Mouse (Mus musculus): ENCODE data around the gene Nell1. TPM values are rescaled to one million over a fixed set of nuclear protein-coding genes. Genes with fewer than 3 reads are reported as not detected.
A peak's percentile ranks its signal among the peaks of the same experiment; 100 is the strongest.
"Not testable (repeated sequence)": the region's sequence is repeated elsewhere in the genome, so short reads cannot be mapped to it uniquely, and the experiment has no call there.

Gene Nell1
- under 1 TPM in 1 of 2 experiments, not detected in 1; 0.10 TPM for total RNA-seq (2021)

DNA sequence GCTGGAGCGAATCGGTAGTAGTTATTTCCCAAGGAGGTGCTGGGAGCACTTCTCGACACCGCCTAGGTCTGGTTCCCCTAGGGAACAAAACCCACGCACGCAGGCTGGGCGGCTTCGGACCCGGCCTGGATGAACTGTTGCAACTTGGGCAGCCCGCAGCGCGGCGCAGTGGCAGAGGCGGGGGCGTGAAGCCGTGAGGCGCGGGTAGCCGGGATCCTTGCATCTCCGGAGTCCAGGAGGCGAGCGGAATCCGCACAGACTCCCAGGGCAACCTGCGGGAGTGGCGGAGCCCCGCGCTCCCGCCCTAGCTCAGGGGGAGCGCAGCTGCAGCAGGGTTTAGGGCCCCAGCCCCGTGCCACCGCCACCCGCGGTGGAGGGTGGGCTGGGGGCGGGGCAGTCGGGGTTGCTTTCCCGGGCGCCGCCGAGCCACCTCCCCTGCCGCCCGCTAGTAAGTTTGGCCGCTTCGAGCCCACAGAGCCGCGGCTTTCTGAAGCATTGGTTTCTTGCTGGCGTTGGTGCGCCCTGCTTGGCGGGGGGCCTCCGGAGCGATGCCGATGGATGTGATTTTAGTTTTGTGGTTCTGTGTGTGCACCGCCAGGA, at the start of gene Nell1:
Gene Nell1 (plus strand): TSS at position 24 of the 600 bp plus-strand sequence.
- no peak for DNase-seq
- intact Hi-C loops (cut with DNase I), result no loop called here

DNA sequence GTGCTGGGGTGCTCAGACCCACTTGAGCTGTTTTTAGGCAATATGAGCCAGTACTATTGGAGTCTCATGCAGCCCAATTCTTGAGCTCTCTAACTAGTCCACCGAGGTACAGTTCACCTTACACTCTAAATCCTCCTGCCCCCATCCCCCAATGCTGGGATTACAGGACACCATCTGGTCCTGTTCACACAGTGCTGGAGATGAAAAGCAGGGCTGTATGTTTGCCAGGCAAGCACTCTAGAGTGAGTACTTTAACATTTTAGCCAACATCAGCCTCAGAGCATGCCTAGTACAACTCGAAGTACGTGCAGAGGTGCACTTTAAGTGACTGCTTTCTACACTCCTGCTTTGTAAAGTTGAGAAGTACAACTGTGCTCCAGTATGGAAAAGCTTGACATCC, 46.1 kb upstream of the Nell1 start:
- DNase-seq, result no peak
- intact Hi-C loops (cut with DNase I), result no loop called here

DNA sequence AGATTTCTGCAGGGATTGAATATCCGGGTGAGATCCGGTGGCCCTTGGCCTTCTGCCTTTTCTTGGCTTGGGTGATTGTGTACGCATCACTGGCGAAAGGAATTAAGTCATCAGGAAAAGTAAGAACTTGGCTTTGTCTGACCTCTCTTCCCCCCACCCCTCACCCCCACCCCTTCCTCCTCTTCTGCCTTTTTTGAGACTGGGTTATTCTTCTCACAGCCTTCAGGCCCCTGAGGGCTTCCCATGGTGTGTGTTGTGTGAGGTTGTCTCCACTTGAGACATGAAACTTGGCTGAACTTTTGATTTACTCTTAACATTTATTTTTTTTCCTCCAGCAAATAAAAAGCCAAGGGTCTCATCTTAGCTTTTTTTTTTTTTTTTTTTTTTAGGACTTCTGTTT, 44.7 kb upstream of the Nell1 start:
- DNase-seq, result no peak
- intact Hi-C loops (cut with DNase I), result no loop called here

DNA sequence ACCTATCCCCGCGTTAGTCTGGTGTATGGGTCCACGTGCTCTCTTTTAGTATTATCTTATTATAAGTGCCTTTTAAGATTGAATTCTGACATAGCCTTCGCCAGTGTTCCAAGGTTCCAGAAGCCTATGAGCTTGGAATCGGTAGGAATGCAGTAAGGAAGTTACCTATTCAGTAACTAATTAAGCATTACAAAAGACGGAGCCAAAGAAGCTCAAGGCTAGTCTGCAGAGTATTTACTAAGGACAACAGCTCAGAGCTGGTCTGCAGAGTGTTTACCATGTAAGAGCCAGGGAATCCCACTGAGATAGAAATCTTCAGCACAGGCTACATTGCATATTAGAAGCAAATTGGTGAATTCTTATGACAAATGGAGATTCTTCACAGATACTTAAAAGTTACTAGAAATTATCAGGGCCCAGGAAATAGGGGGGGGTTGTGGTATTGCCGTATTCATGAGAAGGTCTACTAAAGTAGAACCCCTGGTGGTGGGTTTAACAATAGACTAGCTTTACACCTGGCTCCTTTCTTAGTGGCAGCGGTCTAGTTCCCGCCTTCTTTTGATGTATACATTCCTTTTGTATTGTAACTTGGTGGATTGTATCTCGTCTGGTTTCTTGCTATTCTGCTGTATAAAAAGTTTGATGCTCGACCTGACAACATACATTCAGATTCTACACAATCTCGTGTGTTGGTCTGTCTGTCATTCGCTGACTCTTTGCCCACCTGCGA, 41.1 kb upstream of the Nell1 start:
- intact Hi-C loops (cut with DNase I); DNase-seq: not testable (repeated sequence)

DNA sequence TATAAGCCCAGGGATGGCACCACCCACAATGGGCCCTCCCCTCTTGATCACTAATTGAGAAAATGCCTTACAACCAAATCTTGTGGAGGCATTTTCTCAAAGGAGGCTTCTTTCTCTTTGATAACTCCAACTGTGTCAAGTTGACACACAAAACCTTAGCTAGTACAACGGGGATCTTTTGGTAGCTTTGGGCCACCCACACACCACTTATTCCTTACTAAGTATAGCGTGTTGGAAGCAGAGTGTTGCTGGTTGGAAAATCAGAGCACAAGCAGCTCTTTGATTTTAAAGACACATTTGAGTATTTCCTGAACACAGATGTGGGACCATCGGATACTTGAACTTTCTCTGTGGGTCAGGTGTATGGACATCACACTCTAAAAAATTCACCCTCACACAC, 37.8 kb upstream of the Nell1 start:
- intact Hi-C loops (cut with DNase I), result no loop called here
- no peak for DNase-seq

DNA sequence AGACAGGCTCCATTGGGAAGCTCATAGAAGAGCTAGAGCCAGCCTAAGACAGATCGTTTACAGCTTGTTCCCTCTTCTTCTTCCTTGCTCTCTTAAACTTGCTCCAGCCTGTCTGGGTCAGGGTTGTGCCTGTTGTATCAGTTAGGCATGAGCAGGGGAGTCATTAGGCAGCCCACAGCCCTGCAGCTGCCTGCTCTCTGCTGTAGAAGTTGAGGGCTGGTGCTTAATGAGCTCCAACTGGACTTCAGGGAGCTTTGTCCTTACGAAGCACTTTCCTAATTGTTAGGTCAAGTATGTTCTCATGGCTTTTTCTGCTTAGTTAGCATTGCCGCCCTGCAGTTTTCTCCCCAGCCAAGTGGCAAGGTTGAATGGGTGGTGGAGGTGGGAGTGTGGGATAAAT, 32.6 kb upstream of the Nell1 start:
- DNase-seq, result no peak

DNA sequence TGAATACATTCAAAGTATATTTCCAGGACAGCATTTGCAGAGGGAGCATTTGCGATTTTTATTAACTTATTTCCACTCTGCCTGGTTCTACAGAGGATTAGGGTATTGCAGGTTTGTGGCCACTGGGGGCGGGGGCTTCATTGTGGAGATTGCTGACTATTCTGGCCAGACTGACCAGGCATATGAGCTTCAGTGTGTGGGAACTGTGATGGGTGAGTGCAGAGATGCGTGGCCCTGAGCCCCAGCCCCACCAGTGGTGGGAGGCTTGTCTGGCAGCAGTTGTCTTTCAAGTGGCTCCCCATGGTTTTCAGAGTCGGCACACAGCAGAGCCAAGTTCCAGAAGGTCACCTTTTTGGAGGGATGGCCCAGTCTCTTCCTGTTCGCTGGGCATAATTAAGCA, 32.2 kb upstream of the Nell1 start:
- DNase-seq, result no peak
- intact Hi-C loops (cut with DNase I), result no loop called here

More for the DNA sequence above, 32.6 kb upstream of the Nell1 start:
- intact Hi-C loops (cut with DNase I), result no loop called here

DNA sequence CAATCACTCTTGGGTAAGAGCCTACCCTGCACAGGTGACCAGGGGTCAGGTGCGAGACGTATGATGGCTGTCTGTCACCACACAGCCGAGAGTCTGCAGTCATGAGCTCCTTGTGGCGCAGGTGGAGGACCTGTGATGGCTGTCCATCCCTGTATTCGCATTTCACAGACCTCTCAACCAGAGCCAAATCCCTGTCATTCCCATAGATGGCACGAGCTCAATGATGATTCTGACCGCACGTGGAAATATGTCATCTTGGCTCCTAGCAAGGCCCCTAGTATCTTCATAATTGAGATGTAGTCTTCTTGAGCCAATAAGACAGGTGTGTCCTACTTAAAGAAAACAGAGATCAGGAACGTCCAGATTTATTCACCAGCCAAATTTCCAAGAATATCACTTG, 28.0 kb upstream of the Nell1 start:
- intact Hi-C loops (cut with DNase I), result no loop called here
- no peak for DNase-seq

DNA sequence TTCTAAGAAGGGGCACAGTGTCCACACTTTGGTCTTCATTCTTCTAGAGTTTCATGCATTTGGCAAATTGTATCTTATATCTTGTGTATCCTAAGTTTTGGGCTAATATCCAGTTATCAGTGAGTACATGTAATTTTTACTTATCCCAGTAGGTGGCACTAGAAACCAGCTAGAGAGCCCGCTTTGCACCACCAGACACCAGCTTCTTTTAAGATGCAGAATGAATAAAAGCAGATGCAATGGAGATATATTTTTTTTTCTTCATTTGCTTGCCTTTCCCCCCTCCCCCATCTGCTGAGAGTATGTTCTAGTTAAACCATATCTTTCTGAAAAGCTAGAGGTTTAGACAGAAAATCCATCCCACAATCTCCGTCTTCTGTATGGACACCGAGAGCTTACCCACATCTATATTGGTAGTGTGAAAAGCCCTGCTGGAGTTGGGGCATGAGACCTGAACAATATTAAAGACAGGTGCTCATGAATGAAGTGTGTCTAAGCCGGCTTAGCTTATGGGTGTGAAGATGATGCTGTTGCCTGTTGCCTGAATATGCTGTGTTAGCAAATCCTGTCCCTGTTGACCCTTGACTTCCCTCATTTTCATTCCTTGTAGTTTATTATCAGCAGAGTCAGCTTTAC, 21.0 kb upstream of the Nell1 start:
- peak; percentile 25 to 45 for DNase-seq
- intact Hi-C loops (cut with DNase I), result loop anchor here (1.0 to 2.0 kb wide), 2 partner anchors 531 to 1482 kb away; no protein-coding TSS in a partner anchor

DNA sequence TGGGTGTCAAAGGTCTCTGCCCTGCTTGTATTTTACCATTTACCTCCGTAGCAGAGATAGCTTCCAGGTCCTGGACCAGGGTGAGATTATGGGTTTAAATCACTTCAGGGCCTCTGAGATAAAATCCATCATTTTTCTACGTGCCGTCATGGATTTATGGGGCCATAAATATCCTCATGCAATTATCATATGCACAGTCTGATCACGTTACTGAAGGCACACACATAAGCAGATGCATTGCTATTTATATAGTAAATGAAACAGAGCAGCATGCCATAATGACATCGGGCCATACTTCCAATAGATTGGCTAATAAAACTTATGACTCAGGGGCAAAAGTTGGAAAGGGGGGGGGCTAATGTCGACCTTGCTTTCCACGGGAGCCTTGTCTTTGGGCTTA, 19.8 kb upstream of the Nell1 start:
- intact Hi-C loops (cut with DNase I), result no loop called here
- DNase-seq, result no peak

DNA sequence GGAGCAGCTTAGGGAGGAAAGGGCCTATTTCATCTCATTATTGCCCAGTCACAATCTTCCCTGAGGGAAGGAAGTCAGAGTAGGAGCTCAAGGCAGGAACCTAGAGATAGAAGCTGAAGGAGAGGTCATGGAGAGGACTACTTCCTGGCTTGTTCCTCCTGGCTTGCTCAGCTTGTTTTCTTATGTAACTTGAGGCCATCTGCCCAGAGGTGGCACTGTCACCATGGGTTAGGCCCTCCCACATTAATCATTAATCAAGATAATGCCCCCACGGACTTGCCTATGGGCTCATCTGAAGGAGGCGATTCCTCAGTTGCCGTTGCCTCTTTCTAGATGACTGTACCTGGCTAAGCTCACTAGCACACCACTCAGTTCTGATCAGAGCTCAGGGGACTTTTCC, 17.5 kb upstream of the Nell1 start:
- DNase-seq, result no peak
- intact Hi-C loops (cut with DNase I), result no loop called here

DNA sequence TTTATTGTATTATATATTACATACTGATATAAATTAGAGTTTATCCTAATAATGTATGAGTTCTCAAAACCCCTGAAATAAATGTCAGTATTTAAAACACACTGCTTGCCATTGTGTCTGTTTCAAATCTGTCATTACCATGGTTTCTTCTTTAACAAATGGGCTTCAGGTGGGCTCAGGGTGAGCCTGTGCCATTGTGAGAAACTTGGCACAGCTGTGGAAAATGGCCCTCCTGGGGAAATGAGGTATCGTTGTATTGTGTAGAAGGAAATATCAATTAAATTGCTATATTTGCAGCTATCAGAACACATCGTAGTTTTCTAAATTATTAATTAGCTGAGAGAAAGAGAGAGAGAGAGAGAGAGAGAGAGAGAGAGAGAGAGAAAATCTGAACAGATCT, 10.9 kb upstream of the Nell1 start:
- no peak for DNase-seq
- intact Hi-C loops (cut with DNase I), result no loop called here

DNA sequence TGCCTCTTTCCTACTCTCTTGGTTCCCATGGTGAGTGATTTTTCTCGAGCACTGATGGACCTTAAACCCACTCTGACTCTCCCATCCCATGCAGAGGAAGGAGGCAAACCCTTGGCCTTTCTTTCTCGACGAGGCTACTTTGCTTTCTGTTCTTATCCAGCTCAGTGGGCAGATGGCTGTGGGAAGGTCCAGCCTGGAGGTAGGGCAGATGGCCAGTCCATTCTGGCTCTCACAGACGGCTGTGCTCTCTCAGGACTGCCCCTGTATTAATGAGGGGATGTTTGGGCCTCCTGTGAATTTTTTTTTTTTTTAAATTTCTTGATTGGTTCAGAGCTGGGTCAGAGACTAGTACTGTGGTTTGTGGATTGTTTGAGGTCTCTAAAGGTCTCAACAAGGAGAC, 5.1 kb upstream of the Nell1 start:
- intact Hi-C loops (cut with DNase I), result no loop called here
- DNase-seq, result no peak

DNA sequence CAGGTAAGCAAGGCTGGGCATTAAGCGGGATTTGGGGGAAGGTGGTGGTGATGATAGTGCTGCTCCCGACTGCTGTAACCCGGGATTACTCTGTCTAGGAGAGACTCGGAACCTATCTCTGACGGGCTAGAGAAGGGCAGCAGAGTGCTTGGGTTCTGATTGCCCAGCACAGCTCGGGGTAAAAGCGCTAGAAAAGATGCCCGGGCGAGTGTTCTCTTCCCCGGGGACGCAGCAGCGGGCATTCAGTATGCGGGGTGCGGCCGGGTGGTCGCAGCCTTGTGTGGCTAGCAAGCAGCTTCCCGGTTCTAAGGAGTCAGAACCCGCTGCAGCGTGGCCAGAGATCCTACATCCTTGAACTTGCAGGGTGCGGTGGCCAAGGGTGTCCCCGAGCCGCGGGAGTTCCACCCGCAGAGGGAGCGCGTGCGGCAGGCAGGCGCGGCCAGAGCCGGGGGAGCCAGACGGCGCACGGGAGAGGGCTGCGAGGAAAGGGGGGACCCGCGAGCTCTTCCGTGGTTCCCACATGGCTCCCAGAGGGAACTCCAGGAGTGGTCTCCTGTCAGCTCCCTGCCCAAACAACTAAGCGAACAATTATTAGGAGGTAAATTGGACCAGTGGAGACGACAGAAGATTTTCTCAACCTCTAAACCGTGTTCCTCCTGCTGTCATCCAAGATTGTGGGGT, 917 bp downstream of the Nell1 start:
- intact Hi-C loops (cut with DNase I), result no loop called here
- DNase-seq, result no peak

DNA sequence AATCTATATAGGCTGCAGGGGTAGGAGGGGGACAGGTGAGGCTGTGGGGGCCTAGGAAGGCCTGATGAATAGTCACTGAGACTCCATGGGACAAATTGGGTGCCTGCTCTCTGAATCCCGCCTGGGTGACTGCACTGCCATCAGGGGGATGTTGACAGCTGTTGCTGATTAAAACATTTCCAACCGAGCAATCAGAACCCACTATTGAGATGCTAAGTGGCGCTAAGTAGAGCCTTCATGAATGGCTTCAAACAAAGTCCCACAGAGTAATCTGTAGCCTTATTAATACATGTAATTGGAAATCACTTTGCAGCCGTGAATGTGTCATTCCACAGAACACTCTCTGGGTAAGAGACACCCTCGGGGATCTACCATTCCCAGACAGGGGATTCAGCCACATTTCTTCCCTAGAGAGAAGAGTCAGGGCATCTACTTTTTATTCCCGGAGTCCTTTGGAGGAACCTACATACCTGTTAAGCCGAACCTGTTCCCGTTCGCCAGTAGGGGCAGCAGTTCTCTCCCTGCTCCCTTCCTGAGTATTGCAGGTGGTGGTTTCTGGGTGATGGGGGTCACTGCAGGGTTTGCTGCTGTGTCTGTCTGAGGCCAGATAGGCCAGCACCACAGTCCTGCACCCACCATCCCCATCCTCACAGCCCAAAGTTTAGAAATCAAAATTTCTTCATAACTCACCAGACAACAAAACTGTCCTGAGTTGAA, 7.0 kb downstream of the Nell1 start:
- DNase-seq, result no peak
- intact Hi-C loops (cut with DNase I), result no loop called here

DNA sequence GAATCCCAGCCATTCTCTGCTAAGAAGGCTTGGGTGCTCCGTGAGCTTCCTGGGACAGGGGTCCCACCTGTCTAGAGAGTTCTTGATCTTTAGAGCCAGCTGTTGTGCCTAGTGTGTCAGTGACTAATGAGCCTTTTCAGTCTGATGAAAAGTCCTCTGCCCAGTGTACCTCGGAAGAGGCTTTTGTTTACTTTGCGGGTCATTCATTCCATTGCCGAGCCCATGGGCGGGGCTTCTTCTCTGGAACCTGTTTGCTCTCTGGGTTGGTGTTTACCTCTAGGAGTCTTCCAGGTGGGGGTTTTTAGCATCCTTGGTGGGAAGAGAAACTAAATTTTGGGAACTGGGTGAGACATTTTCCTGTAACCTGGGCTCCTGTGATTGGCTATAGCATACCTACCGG, 10.0 kb downstream of the Nell1 start:
- intact Hi-C loops (cut with DNase I), result no loop called here
- no peak for DNase-seq

DNA sequence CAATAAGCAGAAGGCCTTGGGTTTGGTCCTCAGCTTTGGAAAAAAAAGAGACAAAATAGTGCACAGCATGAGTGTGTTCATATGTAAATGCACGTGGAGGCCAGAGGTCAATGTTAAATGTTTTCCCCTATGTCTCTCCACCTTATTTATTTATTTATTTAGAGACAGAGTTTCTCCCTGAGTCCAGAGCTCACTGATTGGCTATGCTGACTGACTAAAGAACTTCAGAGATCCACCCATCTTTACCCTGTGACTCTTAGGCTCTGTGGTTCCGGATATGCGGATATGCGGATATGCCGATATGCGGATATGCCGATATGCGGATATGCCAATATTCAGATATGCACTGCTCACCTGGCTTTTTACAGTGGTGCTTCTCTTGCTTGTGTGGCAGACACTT, 11.3 kb downstream of the Nell1 start:
- DNase-seq, result no peak
- intact Hi-C loops (cut with DNase I), result no loop called here

DNA sequence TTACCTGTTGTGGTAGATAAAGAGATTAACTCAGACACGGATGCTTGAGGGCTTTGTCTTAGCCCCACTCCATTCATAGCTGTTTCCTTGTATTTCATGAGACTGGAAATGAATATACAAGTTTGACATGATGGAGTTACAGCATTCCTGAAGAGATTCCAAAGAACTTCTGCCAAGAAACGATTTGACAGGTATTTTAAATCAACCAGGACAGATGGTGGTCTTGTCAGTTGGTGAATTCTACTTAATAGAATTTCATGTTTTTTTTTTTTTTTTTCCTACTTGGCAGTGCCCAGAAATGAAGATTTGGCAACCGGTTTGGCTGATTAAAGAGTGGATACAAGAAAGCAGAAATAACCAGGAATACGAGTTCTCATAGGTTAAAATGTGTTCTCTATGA, 24.7 kb downstream of the Nell1 start:
- DNase-seq, result no peak
- intact Hi-C loops (cut with DNase I), result no loop called here

DNA sequence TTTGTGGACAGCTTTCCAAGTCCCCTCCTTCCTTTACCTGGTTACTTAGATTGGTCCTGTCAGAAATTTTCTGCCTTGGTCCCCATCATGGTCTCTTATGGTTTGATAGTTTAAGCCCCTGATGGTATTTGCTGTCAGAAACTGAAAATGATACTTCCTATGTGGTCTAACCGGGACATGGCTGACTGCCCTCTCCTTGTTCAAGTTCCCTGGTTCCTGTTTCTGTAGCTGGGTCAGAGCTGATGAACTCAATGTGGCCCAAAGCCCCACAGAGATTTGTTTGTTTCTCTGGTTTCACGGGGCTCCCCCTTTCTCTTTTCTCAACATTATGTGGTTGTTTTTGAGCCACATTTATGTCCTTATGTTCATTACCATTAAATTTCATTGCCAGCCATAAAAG, 30.6 kb downstream of the Nell1 start:
- intact Hi-C loops (cut with DNase I), result no loop called here
- DNase-seq, result no peak

DNA sequence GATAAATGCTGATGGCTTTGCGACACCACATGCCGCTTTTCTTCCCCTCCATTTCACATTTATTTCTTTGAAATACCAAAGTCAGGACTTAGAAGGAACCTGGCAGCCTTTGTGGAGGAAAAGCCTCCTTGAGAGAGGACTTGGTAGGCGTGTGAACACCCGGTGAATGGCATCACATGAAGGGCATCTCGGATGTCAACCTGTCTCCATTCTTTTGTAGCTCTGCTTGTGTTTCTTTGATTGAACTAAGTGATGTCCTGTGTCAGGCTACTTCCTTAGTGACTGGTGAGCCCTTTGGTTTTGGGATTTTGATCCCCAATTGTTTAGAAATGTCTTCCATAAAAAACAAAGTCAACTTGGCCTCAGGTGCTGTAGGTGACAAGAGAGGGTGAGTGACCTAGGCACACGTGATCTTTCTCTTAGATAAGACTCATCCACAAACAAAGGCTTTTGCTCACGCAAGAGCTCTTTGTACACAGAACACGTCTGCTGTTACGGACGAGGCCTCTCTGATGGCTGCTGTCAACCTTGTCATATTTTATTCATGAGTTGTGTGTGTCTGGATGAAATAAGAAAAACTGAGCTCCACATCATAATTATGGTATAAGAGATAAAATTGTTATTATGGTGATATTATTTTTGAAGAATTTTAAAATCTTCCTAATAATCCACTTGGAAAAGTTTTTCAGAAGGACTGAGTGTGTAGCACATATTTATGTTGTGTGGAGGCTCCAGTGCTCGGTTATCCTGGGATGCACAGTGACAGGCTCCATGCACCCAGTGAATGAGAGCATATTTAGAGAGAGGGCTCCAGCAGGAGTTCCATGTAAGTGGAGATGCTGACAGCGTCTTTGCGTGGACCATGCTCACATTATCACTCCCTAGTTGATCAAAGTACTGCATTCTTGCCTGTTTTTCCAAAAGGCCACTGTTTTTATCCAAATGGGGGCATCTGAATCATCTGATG, 60.8 kb downstream of the Nell1 start:
- DNase-seq, result no peak
- intact Hi-C loops (cut with DNase I), result no loop called here
